Mouse (Mus musculus): Measurements from ENCODE around the gene Aifm3.

DNA sequence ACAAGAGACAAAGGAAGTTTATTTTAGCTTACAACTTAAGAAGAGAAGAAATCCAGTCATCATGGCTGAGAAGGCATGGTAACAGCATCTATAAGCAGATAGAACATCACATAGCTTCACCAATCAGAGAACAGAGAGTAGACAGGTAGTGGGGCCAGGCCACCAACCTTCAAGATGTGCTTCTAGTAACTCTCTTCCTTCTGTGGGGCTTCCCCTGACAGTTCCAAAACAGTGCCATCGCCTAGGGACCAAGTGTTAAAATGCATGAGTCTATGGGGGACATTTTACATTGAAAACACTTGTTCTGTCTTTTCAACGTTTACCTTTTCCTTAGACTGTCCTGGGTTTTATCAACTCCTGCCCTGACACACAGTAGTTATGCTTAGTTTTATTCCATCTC is 26.2 kb upstream of the Aifm3 start:
- TF ChIP-seq CTCF (IDR thresholded peaks at IDR 0.05; ENCODE audit: low read depth) (no peak), EP300 (IDR thresholded peaks at IDR 0.05; ENCODE audit: low read depth) (no peak)
